Mouse (Mus musculus) thymus, postnatal 4 days (tissue): ENCODE measurements around the gene Ptprs.
"Not testable (repeated sequence)": the region's sequence is repeated elsewhere in the genome, so short reads cannot be mapped to it uniquely, and the experiment has no call there.

ENCODE experiments used
- DNase-seq: peaks from one replicate; pipeline ENCODE4 v3.0.0; 2021

The Ptprs gene

GRCm38 (mm10) chr17:56476402-56476752 lies at the start of gene Ptprs:
Gene Ptprs, minus strand, starts transcription at chr17:56476483.
- peak; percentile 96 for DNase-seq

- DNase-seq, result no peak
These were observed 48.7 kb upstream of the Ptprs start for GRCm38 (mm10) chr17:56524943-56525342.

DNA sequence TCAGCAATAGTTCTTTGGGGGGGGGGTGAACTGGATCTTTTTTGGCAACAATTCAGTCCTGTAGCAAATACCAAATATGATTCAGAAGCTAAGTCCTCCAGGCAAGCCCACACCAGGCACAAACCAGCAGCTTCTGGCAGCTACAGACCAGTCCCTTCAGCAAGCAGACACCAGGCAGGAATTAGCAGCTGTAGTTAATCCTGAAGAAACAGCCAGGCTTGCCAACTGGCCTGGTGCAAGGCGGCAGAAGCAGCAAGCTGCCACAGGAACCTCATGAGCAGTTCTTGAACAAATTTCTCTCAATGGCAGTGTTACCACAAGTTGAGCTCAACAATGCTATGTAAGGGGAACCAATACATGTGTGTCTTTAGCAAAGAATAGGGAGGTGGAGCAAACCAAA lies 46.5 kb upstream of the Ptprs start:
- no peak for DNase-seq

DNA sequence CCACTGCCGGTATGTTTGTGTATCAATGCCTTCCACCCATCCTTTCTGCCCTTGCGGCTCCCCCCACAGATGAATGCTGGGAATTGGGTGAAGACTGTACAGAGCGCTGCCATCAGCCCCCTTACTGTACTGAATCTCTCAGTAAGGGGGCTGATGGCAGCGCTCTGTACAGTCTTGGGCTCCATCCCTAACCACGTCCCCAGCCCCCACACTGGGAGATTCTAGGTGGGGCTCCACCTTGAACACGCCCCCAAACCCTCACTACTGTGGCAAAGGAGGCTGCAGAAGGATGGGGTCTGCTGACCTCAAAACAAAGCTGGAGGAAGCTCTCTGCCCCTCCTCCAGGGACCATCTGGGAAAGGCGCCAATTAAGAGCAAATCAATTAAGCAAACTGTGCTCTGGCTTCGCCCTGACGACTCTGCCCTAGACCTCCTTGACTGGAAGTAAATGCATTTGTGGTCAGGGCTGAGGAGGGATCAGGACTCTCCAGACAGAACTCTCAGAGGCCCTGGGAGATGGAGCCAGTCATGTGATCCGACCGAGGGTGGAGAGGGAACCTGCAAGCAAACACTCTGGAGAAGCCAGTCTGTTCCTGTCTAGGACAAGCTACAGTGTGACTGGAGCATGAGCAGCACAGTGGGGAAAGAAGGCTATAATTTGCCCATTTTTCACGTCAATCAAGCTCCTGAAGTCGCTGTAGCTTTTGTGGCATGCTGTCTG lies 39.6 kb upstream of the Ptprs start:
- no peak for DNase-seq

GRCm38 (mm10) chr17:56514916-56515315 lies 38.6 kb upstream of the Ptprs start:
- DNase-seq, result no peak

- DNase-seq, result no peak
These were observed 38.0 kb upstream of the Ptprs start for GRCm38 (mm10) chr17:56514330-56514729.

DNA sequence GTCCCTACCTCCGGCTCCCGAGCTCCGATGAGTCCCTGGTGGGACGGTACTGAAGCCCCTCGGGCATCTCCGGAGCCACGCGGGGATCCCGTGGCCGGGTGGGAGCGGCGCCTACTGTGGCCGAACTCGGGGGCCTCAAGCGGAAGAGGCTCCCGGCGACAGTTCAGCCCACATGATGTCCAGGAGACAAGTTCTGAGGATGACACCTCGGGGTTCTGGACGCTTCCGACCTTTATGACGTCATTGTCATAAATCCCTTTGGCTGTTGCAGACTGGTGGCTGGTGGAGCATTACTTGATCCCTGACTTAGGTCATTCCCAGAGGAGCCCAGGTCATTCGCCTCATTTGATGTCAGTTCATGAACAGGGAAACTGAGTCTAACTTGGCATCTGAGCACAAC lies 36.0 kb upstream of the Ptprs start, which contains the start of gene Znrf4:
Gene Znrf4, minus strand, starts transcription at position 122 of the 400 bp plus-strand sequence.
- DNase-seq, result no peak

GRCm38 (mm10) chr17:56511707-56512090 lies 35.4 kb upstream of the Ptprs start:
- no peak for DNase-seq

DNA sequence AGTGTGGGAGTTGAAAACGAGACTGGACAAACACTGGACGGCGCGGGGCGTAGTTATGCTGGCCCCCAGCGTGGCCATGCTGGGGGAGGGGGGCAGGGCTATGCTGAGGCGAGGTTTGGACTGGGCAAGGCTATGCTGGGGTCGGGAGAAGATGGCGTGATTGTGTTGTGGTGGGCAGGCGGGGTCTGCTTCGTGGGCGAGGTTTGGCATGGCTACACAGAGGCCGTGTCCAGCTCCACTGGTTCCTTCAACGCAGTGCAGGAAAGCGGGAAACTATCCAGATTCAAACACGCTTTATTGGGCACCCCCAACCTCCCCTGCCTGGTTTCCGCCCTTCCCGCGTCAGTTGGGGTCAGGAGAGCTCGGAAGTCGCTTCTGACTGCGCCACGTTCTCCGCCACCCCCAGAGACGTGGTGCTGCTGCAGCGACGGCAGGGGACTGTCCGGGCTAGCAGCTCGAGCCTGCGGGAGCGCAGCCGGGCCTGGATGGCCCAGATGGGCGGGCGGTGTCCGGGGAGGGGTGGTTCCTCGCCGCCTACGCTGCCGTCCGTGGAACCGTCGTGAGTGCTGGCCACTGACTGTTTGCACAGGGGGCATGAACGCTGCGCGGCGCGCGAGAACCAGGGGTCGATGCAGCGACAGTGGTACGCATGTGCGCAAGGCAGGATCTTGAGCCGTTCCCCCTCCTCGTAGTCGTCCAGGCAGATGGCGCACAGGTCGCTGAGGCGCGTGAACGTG lies 34.9 kb upstream of the Ptprs start:
- peak; percentile 36 for DNase-seq

DNA sequence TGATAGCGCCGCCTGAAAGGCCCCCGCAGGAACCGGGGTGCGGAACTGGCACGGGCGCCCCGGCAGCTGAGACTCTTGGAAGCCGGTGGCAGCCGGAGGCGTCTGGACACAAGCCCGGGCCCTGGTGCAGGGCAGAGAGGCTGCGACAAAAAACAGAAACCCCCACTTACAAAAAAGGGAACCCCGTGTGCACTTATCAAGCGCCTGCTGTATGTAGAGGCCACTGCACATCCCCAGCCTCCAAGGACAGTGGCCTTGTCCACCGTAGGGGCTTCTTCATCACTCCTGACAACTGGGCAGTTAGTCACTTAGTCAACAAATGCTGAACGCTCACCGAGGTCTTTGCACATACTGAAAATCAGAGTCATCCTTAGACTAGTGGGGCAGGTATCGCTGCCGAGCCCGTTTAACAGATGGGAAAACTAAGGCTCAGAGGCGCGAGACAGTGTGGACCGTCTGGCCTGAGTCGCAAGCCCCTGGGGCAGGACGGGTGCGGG lies 34.2 kb upstream of the Ptprs start:
- DNase-seq, result no peak

DNA sequence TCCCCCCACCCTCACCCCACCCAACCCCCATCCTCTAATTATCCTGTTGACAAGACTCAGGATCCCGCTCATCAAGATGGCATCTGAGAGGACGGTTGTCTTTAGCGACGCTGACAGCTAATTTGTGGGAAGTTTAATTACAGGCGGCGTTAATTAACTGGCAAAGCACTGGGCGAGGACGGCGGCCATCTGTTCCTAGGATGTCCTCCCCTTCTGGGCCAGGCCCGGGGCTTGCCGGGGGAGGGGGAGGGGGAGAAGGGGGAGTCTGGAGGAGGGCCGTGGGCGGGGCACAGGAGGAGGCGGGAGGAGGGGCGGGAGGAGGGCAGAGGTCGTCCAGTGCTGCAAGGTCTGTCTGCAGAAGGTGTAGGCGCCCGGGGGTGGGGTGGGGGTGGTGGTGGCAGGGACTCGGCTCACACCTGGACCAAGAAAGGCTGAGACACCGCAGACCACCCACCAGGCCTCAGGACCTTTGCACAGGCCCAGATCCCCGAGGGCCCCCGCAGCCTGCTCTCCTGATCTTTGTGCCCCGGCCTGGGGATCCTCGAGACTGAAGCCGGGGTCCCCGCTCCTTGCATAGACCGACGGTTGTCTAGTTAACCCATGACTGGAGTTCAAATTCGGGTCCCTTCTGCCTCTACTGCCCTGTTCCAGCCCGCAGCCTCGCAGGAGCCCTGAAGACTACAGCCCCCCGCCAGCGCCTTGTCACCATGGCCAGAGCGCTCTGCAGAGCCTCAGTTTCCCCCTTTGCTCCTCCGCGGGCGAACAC lies 33.6 kb upstream of the Ptprs start:
- DNase-seq, result peak; percentile 25

GRCm38 (mm10) chr17:56509021-56509640 lies 32.8 kb upstream of the Ptprs start:
- no peak for DNase-seq

- DNase-seq, result peak; percentile 96
These were observed 31.1 kb upstream of the Ptprs start for GRCm38 (mm10) chr17:56507161-56508068.

- peak; percentile 22 for DNase-seq
These were observed 30.3 kb upstream of the Ptprs start for GRCm38 (mm10) chr17:56506417-56507065.

- DNase-seq, result no peak
These were observed 29.1 kb upstream of the Ptprs start for GRCm38 (mm10) chr17:56505401-56505800.

- peak; percentile 49 for DNase-seq
These were observed 26.2 kb upstream of the Ptprs start for GRCm38 (mm10) chr17:56502526-56502925.

- not testable (repeated sequence) for DNase-seq
These were observed 25.5 kb upstream of the Ptprs start for GRCm38 (mm10) chr17:56501635-56502400.

- DNase-seq, result no peak
These were observed 22.9 kb upstream of the Ptprs start for GRCm38 (mm10) chr17:56499229-56499628.

- no peak for DNase-seq
These were observed 18.2 kb upstream of the Ptprs start for GRCm38 (mm10) chr17:56494480-56494879.

- DNase-seq, result no peak
These were observed 17.6 kb upstream of the Ptprs start for GRCm38 (mm10) chr17:56493841-56494240.
